Mouse (Mus musculus): ENCODE results near the gene Flywch2.

DNA sequence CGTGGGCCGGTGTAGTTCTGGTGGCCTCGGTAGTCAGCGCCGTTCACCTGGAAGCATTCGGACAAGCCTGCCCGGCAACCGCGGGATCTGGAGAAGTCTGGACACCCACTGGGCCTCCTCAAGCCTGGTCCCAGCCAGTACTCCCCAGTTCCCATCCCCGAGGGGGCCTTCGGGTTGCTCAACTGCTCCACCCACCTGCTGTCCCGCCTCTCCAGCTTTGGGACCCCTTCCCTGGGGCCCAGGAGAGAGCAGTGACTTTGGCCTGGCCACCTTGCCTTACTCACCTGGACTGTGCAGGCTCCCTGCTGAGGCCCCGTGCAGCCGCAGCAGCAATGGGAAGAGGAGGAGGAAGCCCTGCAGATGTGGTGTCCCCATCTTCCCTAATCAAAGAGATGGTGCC lies 41.2 kb downstream of the Flywch2 start:
- no peak for TF ChIP-seq CTCF (IDR thresholded peaks at IDR 0.05; ENCODE audit: low read depth, low read length)
- TF ChIP-seq POLR2A (IDR thresholded peaks at IDR 0.05; ENCODE audit: borderline replicate concordance, low read depth, low read length): no peak
